Mouse (Mus musculus): ENCODE results near the gene Tspan4. TPM values are rescaled to one million over a fixed set of nuclear protein-coding genes. Genes with fewer than 3 reads are reported as not detected.

The Tspan4 gene
- total RNA-seq, 1 experiment = 75.9 TPM

DNA sequence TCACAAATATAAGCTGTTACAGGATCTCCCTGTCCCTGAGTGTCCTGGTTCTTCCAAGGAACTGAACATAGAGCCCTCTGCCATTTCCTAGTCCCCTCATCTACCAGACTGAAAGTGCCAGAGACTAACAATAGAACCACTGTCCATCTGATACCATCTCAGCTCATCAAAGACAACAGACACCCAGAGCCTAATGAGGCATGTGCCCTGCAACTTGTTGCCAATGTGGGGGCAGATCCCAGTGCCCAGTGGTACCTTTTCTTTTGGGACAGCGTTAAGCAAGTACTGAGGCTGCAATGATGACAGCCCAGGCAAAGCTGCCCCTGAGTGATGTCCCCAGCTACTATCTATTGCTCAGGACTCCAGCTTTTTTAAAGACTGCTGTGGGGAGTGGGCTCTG is 11.2 kb downstream of the Tspan4 start:
- no peaks in the 10 kb centered on the region for H3K9me3 ChIP-seq (ENCODE audit: control insufficient read depth, insufficient read depth, low read depth, low read length)
- no peak overlapping the region for H3K9ac ChIP-seq (ENCODE audit: insufficient read depth, low read depth, low read length, poor library complexity, severe bottlenecking)
- TF ChIP-seq CHD2 (IDR thresholded peaks at IDR 0.05; ENCODE audit: low read depth, low read length) (no peak), ZNF384 (IDR thresholded peaks at IDR 0.05; ENCODE audit: low read depth, low read length) (no peak), HCFC1 (IDR thresholded peaks at IDR 0.05; ENCODE audit: borderline replicate concordance, insufficient read depth, low read length) (no peak), ZC3H11A (IDR thresholded peaks at IDR 0.05; ENCODE audit: borderline replicate concordance, low read depth, low read length) (no peak), MAFK (IDR thresholded peaks at IDR 0.05; ENCODE audit: insufficient read depth, low read depth, low read length) (no peak)
- H3K27ac ChIP-seq (ENCODE audit: insufficient read depth, low read depth, low read length, poor library complexity, severe bottlenecking) = no peak overlapping the region
- no peak for DNase-seq (ENCODE audit: low read depth, low spot score)
- no peak overlapping the region for H3K4me3 ChIP-seq (ENCODE audit: insufficient read depth in 1 of 2, low read depth in 1 of 2, low read length in 2 of 2, poor library complexity in 1 of 2, severe bottlenecking in 1 of 2)
- H3K36me3 ChIP-seq (ENCODE audit: control insufficient read depth, insufficient read depth, low read length, poor library complexity, severe bottlenecking) = peaks cover 10% of the 10 kb centered on the region; the same call in 1 of the 2 replicates
- in situ Hi-C loops (cut with MboI; ENCODE audit: low sequenced_read_pairs in 2 of 2, unreplicated experiment in 2 of 2) = no loop called here
- H3K4me1 ChIP-seq (ENCODE audit: control insufficient read depth in 2 of 2, insufficient read depth in 2 of 2, low read length in 2 of 2, poor library complexity in 1 of 2) = peaks cover 1 to 6% of the 10 kb centered on the region in 2 experiments; a peak in 2 of 4 replicates

DNA sequence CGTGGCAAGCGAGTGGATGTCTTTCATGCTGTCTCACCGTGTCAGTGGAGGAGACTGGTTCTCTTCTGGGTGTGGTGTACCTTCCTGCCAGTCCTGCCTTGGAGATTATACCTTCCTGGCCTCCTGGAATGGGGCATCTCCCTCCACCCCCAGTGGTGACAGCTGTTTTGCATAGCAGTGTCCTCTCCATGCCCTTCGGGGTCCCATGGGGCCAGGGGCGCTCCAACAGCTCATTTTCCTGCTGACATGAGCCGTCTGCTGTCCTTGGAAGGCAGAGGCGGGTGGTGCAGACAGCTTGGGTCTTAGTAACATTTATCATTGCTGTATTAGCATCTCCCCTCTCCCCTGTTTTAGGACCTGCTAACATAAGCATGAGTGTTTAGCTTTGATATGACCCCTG is 12.1 kb downstream of the Tspan4 start:
- in situ Hi-C loops (cut with MboI; ENCODE audit: low sequenced_read_pairs in 2 of 2, unreplicated experiment in 2 of 2) = no loop called here
- no peak for TF ChIP-seq MAFK (IDR thresholded peaks at IDR 0.05; ENCODE audit: insufficient read depth, low read depth, low read length)
- TF ChIP-seq HCFC1 (IDR thresholded peaks at IDR 0.05; ENCODE audit: borderline replicate concordance, insufficient read depth, low read length) = no peak
- TF ChIP-seq ZC3H11A (IDR thresholded peaks at IDR 0.05; ENCODE audit: borderline replicate concordance, low read depth, low read length) = no peak
- no peak for TF ChIP-seq CHD2 (IDR thresholded peaks at IDR 0.05; ENCODE audit: low read depth, low read length)
- TF ChIP-seq ZNF384 (IDR thresholded peaks at IDR 0.05; ENCODE audit: low read depth, low read length) = no peak

DNA sequence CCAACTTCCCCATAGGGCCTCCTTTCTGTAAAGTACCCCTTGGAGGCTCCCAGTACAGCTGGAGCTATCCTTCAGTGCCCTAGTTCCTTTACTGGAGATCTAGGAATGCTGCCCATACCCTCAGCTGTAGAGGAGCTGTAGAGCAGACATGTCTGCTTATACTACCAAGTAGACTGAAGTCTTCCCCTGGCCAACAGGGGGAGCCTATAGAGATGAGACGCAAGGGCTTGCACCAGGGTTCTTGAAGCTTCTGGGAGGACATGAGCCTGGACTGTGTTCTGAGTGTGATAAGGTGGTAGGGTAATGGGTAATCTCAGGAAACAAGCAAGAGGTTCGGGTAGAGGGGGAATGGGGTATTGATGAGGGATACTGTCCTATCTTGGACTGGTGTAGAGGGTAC is 16.1 kb downstream of the Tspan4 start:
- no peak overlapping the region for H3K9ac ChIP-seq (ENCODE audit: insufficient read depth, low read depth, low read length, poor library complexity, severe bottlenecking)
- H3K36me3 ChIP-seq (ENCODE audit: control insufficient read depth, insufficient read depth, low read length, poor library complexity, severe bottlenecking) = peaks cover 25% of the 10 kb centered on the region; the same call in 1 of the 2 replicates
- in situ Hi-C loops (cut with MboI; ENCODE audit: low sequenced_read_pairs in 2 of 2, unreplicated experiment in 2 of 2) = no loop called here
- H3K27ac ChIP-seq (ENCODE audit: insufficient read depth, low read depth, low read length, poor library complexity, severe bottlenecking) = no peak overlapping the region
- H3K4me1 ChIP-seq (ENCODE audit: control insufficient read depth in 2 of 2, insufficient read depth in 2 of 2, low read length in 2 of 2, poor library complexity in 1 of 2) = no peaks in the 10 kb centered on the region
- DNase-seq (ENCODE audit: low read depth, low spot score) = no peak
- TF ChIP-seq ZNF384 (IDR thresholded peaks at IDR 0.05; ENCODE audit: low read depth, low read length) (no peak), MAFK (IDR thresholded peaks at IDR 0.05; ENCODE audit: insufficient read depth, low read depth, low read length) (no peak), CHD2 (IDR thresholded peaks at IDR 0.05; ENCODE audit: low read depth, low read length) (no peak), ZC3H11A (IDR thresholded peaks at IDR 0.05; ENCODE audit: borderline replicate concordance, low read depth, low read length) (no peak), HCFC1 (IDR thresholded peaks at IDR 0.05; ENCODE audit: borderline replicate concordance, insufficient read depth, low read length) (no peak)
- H3K4me3 ChIP-seq (ENCODE audit: insufficient read depth in 1 of 2, low read depth in 1 of 2, low read length in 2 of 2, poor library complexity in 1 of 2, severe bottlenecking in 1 of 2) = no peak overlapping the region
- H3K9me3 ChIP-seq (ENCODE audit: control insufficient read depth, insufficient read depth, low read depth, low read length) = no peaks in the 10 kb centered on the region

More for the DNA sequence above, 12.1 kb downstream of the Tspan4 start:
- H3K9ac ChIP-seq (ENCODE audit: insufficient read depth, low read depth, low read length, poor library complexity, severe bottlenecking) = no peak overlapping the region
- peaks cover 17% of the 10 kb centered on the region; the same call in 1 of the 2 replicates for H3K36me3 ChIP-seq (ENCODE audit: control insufficient read depth, insufficient read depth, low read length, poor library complexity, severe bottlenecking)
- H3K9me3 ChIP-seq (ENCODE audit: control insufficient read depth, insufficient read depth, low read depth, low read length) = no peaks in the 10 kb centered on the region
- no peak overlapping the region for H3K27ac ChIP-seq (ENCODE audit: insufficient read depth, low read depth, low read length, poor library complexity, severe bottlenecking)
- H3K4me1 ChIP-seq (ENCODE audit: control insufficient read depth in 2 of 2, insufficient read depth in 2 of 2, low read length in 2 of 2, poor library complexity in 1 of 2) = peaks cover 1 to 3% of the 10 kb centered on the region in 2 experiments; a peak in 2 of 4 replicates
- DNase-seq (ENCODE audit: low read depth, low spot score) = no peak
- H3K4me3 ChIP-seq (ENCODE audit: insufficient read depth in 1 of 2, low read depth in 1 of 2, low read length in 2 of 2, poor library complexity in 1 of 2, severe bottlenecking in 1 of 2) = no peak overlapping the region

DNA sequence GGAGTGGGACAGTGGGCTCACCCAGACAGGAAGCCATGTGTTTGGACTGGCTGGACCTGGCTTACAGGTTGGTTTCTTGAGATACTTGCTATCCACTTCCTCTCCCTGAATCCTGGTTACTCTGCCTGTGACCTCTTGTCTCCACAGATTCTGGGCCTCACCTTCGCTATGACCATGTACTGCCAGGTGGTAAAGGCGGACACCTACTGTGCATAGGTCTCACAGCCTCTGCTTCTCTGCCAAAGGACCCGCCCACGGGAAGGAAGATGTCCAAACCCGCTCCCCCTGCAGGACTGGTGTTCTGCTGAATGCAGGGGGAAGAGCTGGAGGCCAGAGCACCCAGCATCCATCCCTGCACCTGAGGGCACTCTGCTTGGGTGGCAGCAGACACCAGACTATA is 17.7 kb downstream of the Tspan4 start:
- no peaks in the 10 kb centered on the region for H3K4me1 ChIP-seq (ENCODE audit: control insufficient read depth in 2 of 2, insufficient read depth in 2 of 2, low read length in 2 of 2, poor library complexity in 1 of 2)
- no peak overlapping the region for H3K4me3 ChIP-seq (ENCODE audit: insufficient read depth in 1 of 2, low read depth in 1 of 2, low read length in 2 of 2, poor library complexity in 1 of 2, severe bottlenecking in 1 of 2)
- TF ChIP-seq MAFK (IDR thresholded peaks at IDR 0.05; ENCODE audit: insufficient read depth, low read depth, low read length) (no peak), HCFC1 (IDR thresholded peaks at IDR 0.05; ENCODE audit: borderline replicate concordance, insufficient read depth, low read length) (no peak), ZC3H11A (IDR thresholded peaks at IDR 0.05; ENCODE audit: borderline replicate concordance, low read depth, low read length) (no peak), ZNF384 (IDR thresholded peaks at IDR 0.05; ENCODE audit: low read depth, low read length) (no peak), CHD2 (IDR thresholded peaks at IDR 0.05; ENCODE audit: low read depth, low read length) (no peak)
- peaks cover 20% of the 10 kb centered on the region; the same call in 1 of the 2 replicates for H3K36me3 ChIP-seq (ENCODE audit: control insufficient read depth, insufficient read depth, low read length, poor library complexity, severe bottlenecking)
- in situ Hi-C loops (cut with MboI; ENCODE audit: low sequenced_read_pairs in 2 of 2, unreplicated experiment in 2 of 2) = no loop called here
- no peak overlapping the region for H3K9ac ChIP-seq (ENCODE audit: insufficient read depth, low read depth, low read length, poor library complexity, severe bottlenecking)
- H3K9me3 ChIP-seq (ENCODE audit: control insufficient read depth, insufficient read depth, low read depth, low read length) = no peaks in the 10 kb centered on the region
- no peak for DNase-seq (ENCODE audit: low read depth, low spot score)
- H3K27ac ChIP-seq (ENCODE audit: insufficient read depth, low read depth, low read length, poor library complexity, severe bottlenecking) = no peak overlapping the region
